Mouse (Mus musculus) bone marrow macrophage, adult 2 months (primary cell): ENCODE results near the gene Retreg2.

Source experiments
- CTCF ChIP-seq: IDR thresholded peaks from 2 replicates; pipeline ENCODE4 v1.5.1; 2012; ENCODE audit warnings: low read depth, mild to moderate bottlenecking, low read length, moderate library complexity
- POLR2A ChIP-seq: IDR thresholded peaks from 2 replicates; pipeline ENCODE4 v1.6.1; 2012; ENCODE audit warnings: mild to moderate bottlenecking, low read depth, low read length, borderline replicate concordance

GRCm38 (mm10) chr1:75140601-75141190 is 1.9 kb upstream of the Retreg2 start:
- TF ChIP-seq CTCF = no peak
- no peak for TF ChIP-seq POLR2A
